Mouse (Mus musculus) kidney, postnatal 0 days (tissue): ENCODE measurements at regions not wholly inside any gene's neighbourhood (a gene's known extent, or its start where the extent isn't known, plus 50 kb on each side); places are given as distances from the start of the nearest gene placed in this dataset.
A peak's percentile ranks its signal among the peaks of the same experiment; 100 is the strongest.

ENCODE experiments used
- ATAC-seq: fragments of 200-750 bp; cut with Nextera tagmentation; replicated peaks from 2 replicates; pipeline ENCODE4 v1.8.0; 2017; ENCODE audit warnings: low read depth, moderate number of reproducible peaks, moderate TSS enrichment, moderate library complexity; ENCODE audit not compliant: low FRiP score
- DNase-seq: peaks from one replicate; pipeline ENCODE4 v3.0.0-alpha.2; 2016; ENCODE audit warnings: low spot score
- H3K27ac ChIP-seq: fragments of 300-500 bp; sonication (generic); 2 replicates; pipeline ENCODE4 v1.5.1; 2014; ENCODE audit warnings: mild to moderate bottlenecking
- H3K27me3 ChIP-seq: fragments of 300-500 bp; sonication (generic); 2 replicates; pipeline ENCODE4 v1.6.1; 2014; ENCODE audit warnings: low read length, mixed read lengths; ENCODE audit not compliant: insufficient read depth
- H3K36me3 ChIP-seq: fragments of 300-500 bp; sonication (generic); 2 replicates; pipeline ENCODE4 v1.6.1; 2014; ENCODE audit warnings: low read length, mixed read lengths; ENCODE audit not compliant: insufficient read depth
- H3K4me1 ChIP-seq: fragments of 300-500 bp; sonication (generic); replicated peaks from 2 replicates; pipeline ENCODE4 v1.6.1; 2014; ENCODE audit warnings: antibody characterized with exemption, low read length, mixed read lengths; ENCODE audit not compliant: insufficient read depth
- H3K4me2 ChIP-seq: fragments of 300-500 bp; sonication (generic); 2 replicates; pipeline ENCODE4 v1.6.1; 2014; ENCODE audit warnings: mild to moderate bottlenecking, low read length, moderate library complexity, mixed read lengths
- H3K4me3 ChIP-seq: fragments of 300-500 bp; sonication (generic); replicated peaks from 2 replicates; pipeline ENCODE4 v1.5.1; 2014; ENCODE audit warnings: low read depth, low read length
- H3K9ac ChIP-seq: fragments of 300-500 bp; sonication (generic); 2 replicates; pipeline ENCODE4 v1.6.1; 2014; ENCODE audit warnings: low read depth, low read length
- H3K9me3 ChIP-seq: fragments of 300-500 bp; sonication (generic); replicated peaks from 2 replicates; pipeline ENCODE4 v1.6.1; 2016; ENCODE audit warnings: low read length, inconsistent platforms, mixed read lengths
- CTCF ChIP-seq: IDR thresholded peaks from 2 replicates; pipeline ENCODE4 v1.5.1; 2016; ENCODE audit warnings: antibody characterized with exemption, low read depth, mild to moderate bottlenecking, moderate library complexity
- WGBS: fragments of 180-500 bp; shearing (Covaris S2); extraction: QIAGEN DNeasy Blood & Tissue Kit; methylation state at CpG from one replicate; pipeline ENCODE4 v1.1.7; 2014; 5-methylcytosine and 5-hydroxymethylcytosine counted together

- Histone ChIP-seq H3K4me3 (no peak overlapping the region), H3K9ac (no peak overlapping the region), H3K27me3 (no peaks in the 10 kb centered on the region), H3K9me3 (no peaks in the 10 kb centered on the region), H3K36me3 (no peaks in the 10 kb centered on the region), H3K4me2 (no peak overlapping the region), H3K27ac (no peak overlapping the region), H3K4me1 (no peaks in the 10 kb centered on the region)
- 84% methylated on average over 3 of the region's 3 CpGs for WGBS
- TF ChIP-seq CTCF = no peak
- DNase-seq = no peak
- no peak for ATAC-seq
These were observed 223.6 kb upstream of the Klf12 start for GRCm38 (mm10) chr14:100508087-100508486.

- Histone ChIP-seq H3K9ac (no peak overlapping the region), H3K4me3 (no peak overlapping the region), H3K9me3 (no peaks in the 10 kb centered on the region), H3K27ac (no peak overlapping the region), H3K4me1 (no peaks in the 10 kb centered on the region), H3K27me3 (no peaks in the 10 kb centered on the region), H3K36me3 (no peaks in the 10 kb centered on the region), H3K4me2 (no peak overlapping the region)
- no peak for ATAC-seq
- no peak for DNase-seq
- TF ChIP-seq CTCF = no peak
These were observed 223.1 kb upstream of the Klf12 start for GRCm38 (mm10) chr14:100507616-100508015.

- H3K4me3 ChIP-seq = no peak overlapping the region
- no peaks in the 10 kb centered on the region for H3K9me3 ChIP-seq
- H3K9ac ChIP-seq = no peak overlapping the region
- H3K4me1 ChIP-seq = no peaks in the 10 kb centered on the region
- DNase-seq (no peak), ATAC-seq (no peak)
- H3K27ac ChIP-seq = no peak overlapping the region
- H3K36me3 ChIP-seq = no peaks in the 10 kb centered on the region
- no peaks in the 10 kb centered on the region for H3K27me3 ChIP-seq
- no peak for TF ChIP-seq CTCF
- WGBS = 64% methylated on average over 7 of the region's 7 CpGs
- H3K4me2 ChIP-seq = no peak overlapping the region
These were observed 204.4 kb upstream of the Klf12 start for GRCm38 (mm10) chr14:100488837-100489236.

GRCm38 (mm10) chr14:100485489-100485888 is 201.0 kb upstream of the Klf12 start:
- Histone ChIP-seq H3K4me3 (no peak overlapping the region), H3K36me3 (no peaks in the 10 kb centered on the region), H3K9me3 (no peaks in the 10 kb centered on the region), H3K9ac (no peak overlapping the region), H3K27ac (no peak overlapping the region), H3K4me2 (no peak overlapping the region), H3K27me3 (no peaks in the 10 kb centered on the region), H3K4me1 (no peaks in the 10 kb centered on the region)
- peak; percentile 56 for DNase-seq
- WGBS = 58% methylated on average over 3 of the region's 3 CpGs
- TF ChIP-seq CTCF = peak; percentile 72
- ATAC-seq = no peak

- ATAC-seq = no peak
- H3K9me3 ChIP-seq = no peaks in the 10 kb centered on the region
- H3K4me1 ChIP-seq = no peaks in the 10 kb centered on the region
- no peak overlapping the region for H3K4me3 ChIP-seq
- no peak for DNase-seq
- H3K27me3 ChIP-seq = no peaks in the 10 kb centered on the region
- no peaks in the 10 kb centered on the region for H3K36me3 ChIP-seq
- WGBS = 77% methylated on average over 5 of the region's 5 CpGs
- H3K9ac ChIP-seq = no peak overlapping the region
- H3K27ac ChIP-seq = no peak overlapping the region
- no peak overlapping the region for H3K4me2 ChIP-seq
- TF ChIP-seq CTCF = no peak
These were observed 199.6 kb upstream of the Klf12 start for GRCm38 (mm10) chr14:100484101-100484500.

- DNase-seq (peak; percentile 18), ATAC-seq (peak; percentile 84)
- 6% methylated on average over 22 of the region's 22 CpGs for WGBS
- no peaks in the 10 kb centered on the region; the same call in 1 of the 2 replicates for H3K4me1 ChIP-seq
- H3K4me2 ChIP-seq = peak overlapping the region; percentile 70
- H3K4me3 ChIP-seq = peak overlapping the region; percentile 34
- H3K9ac ChIP-seq = peak overlapping the region; percentile 31; the same call in 1 of the 2 replicates
- H3K27me3 ChIP-seq = no peaks in the 10 kb centered on the region
- no peak overlapping the region for H3K27ac ChIP-seq
- no peaks in the 10 kb centered on the region for H3K36me3 ChIP-seq
- TF ChIP-seq CTCF = peak; percentile 32; the same call in 1 of the 2 replicates
- no peaks in the 10 kb centered on the region for H3K9me3 ChIP-seq
These were observed 193.3 kb upstream of the Klf12 start for GRCm38 (mm10) chr14:100477595-100478380.
